Mouse (Mus musculus): ENCODE data around the gene Smco3.

The Smco3 gene

GRCm38 (mm10) chr6:136835352-136835751 lies at the start of gene Smco3:
Smco3 (minus strand) TSS chr6:136835452.
- no peak for DNase-seq (ENCODE audit: inconsistent age in 2 of 2, low spot score in 1 of 2)

- DNase-seq (ENCODE audit: inconsistent age in 2 of 2, low spot score in 1 of 2), result peak in 1 of 2 experiments; percentile 36
Measured at GRCm38 (mm10) chr6:136884766-136885165, 49.5 kb upstream of the Smco3 start.

GRCm38 (mm10) chr6:136883961-136884360 lies 48.7 kb upstream of the Smco3 start:
- no peak for DNase-seq (ENCODE audit: inconsistent age in 2 of 2, low spot score in 1 of 2)

- DNase-seq (ENCODE audit: inconsistent age in 2 of 2, low spot score in 1 of 2), result no peak
Measured at GRCm38 (mm10) chr6:136883431-136883915, 48.2 kb upstream of the Smco3 start.

- no peak for DNase-seq (ENCODE audit: inconsistent age in 2 of 2, low spot score in 1 of 2)
Measured at GRCm38 (mm10) chr6:136881678-136882077, 46.4 kb upstream of the Smco3 start.

- no peak for DNase-seq (ENCODE audit: inconsistent age in 2 of 2, low spot score in 1 of 2)
Measured at GRCm38 (mm10) chr6:136875670-136876069, 40.4 kb upstream of the Smco3 start, which contains the start of gene Mgp. Mgp (minus strand) TSS chr6:136875823.

GRCm38 (mm10) chr6:136874599-136874998 lies 39.3 kb upstream of the Smco3 start:
- DNase-seq (ENCODE audit: inconsistent age in 2 of 2, low spot score in 1 of 2), result peak in 1 of 2 experiments; percentile 54

- no peak for DNase-seq (ENCODE audit: inconsistent age in 2 of 2, low spot score in 1 of 2)
Measured at GRCm38 (mm10) chr6:136868921-136869320, 33.7 kb upstream of the Smco3 start.

- DNase-seq (ENCODE audit: inconsistent age in 2 of 2, low spot score in 1 of 2), result no peak
Measured at GRCm38 (mm10) chr6:136866150-136866549, 30.9 kb upstream of the Smco3 start.

- no peak for DNase-seq (ENCODE audit: inconsistent age in 2 of 2, low spot score in 1 of 2)
Measured at GRCm38 (mm10) chr6:136865360-136865759, 30.1 kb upstream of the Smco3 start.

- peak in 1 of 2 experiments; percentile 74 for DNase-seq (ENCODE audit: inconsistent age in 2 of 2, low spot score in 1 of 2)
Measured at GRCm38 (mm10) chr6:136861020-136861419, 25.8 kb upstream of the Smco3 start.

- DNase-seq (ENCODE audit: inconsistent age in 2 of 2, low spot score in 1 of 2), result no peak
Measured at GRCm38 (mm10) chr6:136858420-136858819, 23.2 kb upstream of the Smco3 start.

- DNase-seq (ENCODE audit: inconsistent age in 2 of 2, low spot score in 1 of 2), result peak in 1 of 2 experiments; percentile 51
Measured at GRCm38 (mm10) chr6:136857873-136858260, 22.6 kb upstream of the Smco3 start.

- DNase-seq (ENCODE audit: inconsistent age in 2 of 2, low spot score in 1 of 2), result peak; percentile 45 to 78
Measured at GRCm38 (mm10) chr6:136857186-136857872, 22.1 kb upstream of the Smco3 start, which contains the start of gene Art4. Art4 (minus strand) TSS chr6:136857733.

- DNase-seq (ENCODE audit: inconsistent age in 2 of 2, low spot score in 1 of 2), result peak; percentile 34 to 67
Measured at GRCm38 (mm10) chr6:136856071-136856636, 20.9 kb upstream of the Smco3 start.

GRCm38 (mm10) chr6:136855183-136855582 lies 19.9 kb upstream of the Smco3 start:
- DNase-seq (ENCODE audit: inconsistent age in 2 of 2, low spot score in 1 of 2), result no peak

- no peak for DNase-seq (ENCODE audit: inconsistent age in 2 of 2, low spot score in 1 of 2)
Measured at GRCm38 (mm10) chr6:136854361-136854781, 19.1 kb upstream of the Smco3 start.

- DNase-seq (ENCODE audit: inconsistent age in 2 of 2, low spot score in 1 of 2), result peak in 1 of 2 experiments; percentile 29
Measured at GRCm38 (mm10) chr6:136852762-136853161, 17.5 kb upstream of the Smco3 start.

- DNase-seq (ENCODE audit: inconsistent age in 2 of 2, low spot score in 1 of 2), result no peak
Measured at GRCm38 (mm10) chr6:136852348-136852747, 17.1 kb upstream of the Smco3 start.

GRCm38 (mm10) chr6:136850267-136850666 lies 15.0 kb upstream of the Smco3 start:
- no peak for DNase-seq (ENCODE audit: inconsistent age in 2 of 2, low spot score in 1 of 2)

- no peak for DNase-seq (ENCODE audit: inconsistent age in 2 of 2, low spot score in 1 of 2)
Measured at GRCm38 (mm10) chr6:136848971-136849370, 13.7 kb upstream of the Smco3 start.

GRCm38 (mm10) chr6:136848399-136848798 lies 13.1 kb upstream of the Smco3 start:
- no peak for DNase-seq (ENCODE audit: inconsistent age in 2 of 2, low spot score in 1 of 2)

Data from adrenal gland, adult (tissue).